Mouse (Mus musculus): ENCODE measurements around the gene Acss3. TPM values are rescaled to one million over a fixed set of nuclear protein-coding genes. Genes with fewer than 3 reads are reported as not detected.

The Acss3 gene
- polyA plus RNA-seq, 1 experiment from 2014 or later = 1.9 TPM

DNA sequence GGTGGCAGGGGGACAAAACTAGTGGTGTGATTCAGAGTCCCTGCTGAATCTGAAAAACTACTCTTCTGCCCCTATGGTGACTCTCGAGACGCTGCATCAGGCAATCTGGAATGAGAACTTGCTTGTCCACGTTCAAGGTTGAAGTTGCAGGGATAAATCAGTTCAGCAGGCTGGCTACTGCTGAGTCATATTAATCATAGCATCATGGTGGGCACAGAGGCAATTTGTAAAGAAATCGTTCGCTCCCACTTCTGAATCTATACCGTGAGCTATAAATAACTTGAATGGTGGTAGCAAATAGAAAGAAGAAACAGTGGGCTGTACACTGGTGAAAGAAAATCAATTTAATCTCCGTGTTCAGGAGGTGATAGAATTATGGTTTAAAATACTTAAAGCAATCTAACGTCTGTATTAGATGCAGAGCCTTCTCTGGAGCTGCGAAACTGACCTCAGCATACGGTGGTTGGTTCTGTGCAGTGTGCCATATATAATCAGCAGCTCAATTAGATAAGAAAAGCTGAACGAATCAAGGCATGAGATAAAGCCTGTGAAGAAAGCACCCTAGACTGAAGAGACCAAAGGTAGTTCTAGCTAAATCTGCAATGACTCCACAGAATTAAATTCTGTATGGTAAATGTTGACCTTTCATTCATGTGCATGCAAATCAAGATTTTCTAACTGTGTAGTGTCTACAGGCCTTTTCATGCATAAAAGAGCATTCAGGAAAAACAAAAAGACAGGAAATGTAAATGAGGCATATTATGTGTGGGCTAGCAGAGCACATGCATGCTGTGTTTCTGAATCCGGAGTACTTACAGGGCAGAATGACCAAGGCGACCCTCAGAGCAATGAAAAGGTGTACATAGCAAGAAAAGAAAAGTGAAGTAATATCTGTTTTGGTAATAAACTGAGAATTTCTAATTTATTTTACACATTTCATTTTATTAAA is 148.0 kb downstream of the Acss3 start:
- H3K27ac ChIP-seq (ENCODE audit: low read depth) = no peak overlapping the region
- ATAC-seq (no peak), DNase-seq (no peak)
- H3K4me3 ChIP-seq (ENCODE audit: low read depth, low read length) = no peak overlapping the region
- no peaks in the 10 kb centered on the region for H3K36me3 ChIP-seq (replicated peaks; ENCODE audit: insufficient read depth, low read length)
- 69% methylated on average over 13 of the region's 13 CpGs for WGBS (ENCODE audit: insufficient replicate concordance)
- H3K4me2 ChIP-seq (ENCODE audit: low read depth, low read length) = no peak overlapping the region
- H3K27me3 ChIP-seq (ENCODE audit: insufficient read depth, low read length) = no peaks in the 10 kb centered on the region
- no peak overlapping the region for H3K9ac ChIP-seq (replicated peaks)
- no peak for TF ChIP-seq CTCF (IDR thresholded peaks at IDR 0.05; ENCODE audit: low read depth)
- no peak for TF ChIP-seq EP300 (IDR thresholded peaks at IDR 0.05; ENCODE audit: low read depth)
- no peaks in the 10 kb centered on the region for H3K4me1 ChIP-seq (ENCODE audit: insufficient read depth)
- no peaks in the 10 kb centered on the region for H3K9me3 ChIP-seq (ENCODE audit: low read length)

DNA sequence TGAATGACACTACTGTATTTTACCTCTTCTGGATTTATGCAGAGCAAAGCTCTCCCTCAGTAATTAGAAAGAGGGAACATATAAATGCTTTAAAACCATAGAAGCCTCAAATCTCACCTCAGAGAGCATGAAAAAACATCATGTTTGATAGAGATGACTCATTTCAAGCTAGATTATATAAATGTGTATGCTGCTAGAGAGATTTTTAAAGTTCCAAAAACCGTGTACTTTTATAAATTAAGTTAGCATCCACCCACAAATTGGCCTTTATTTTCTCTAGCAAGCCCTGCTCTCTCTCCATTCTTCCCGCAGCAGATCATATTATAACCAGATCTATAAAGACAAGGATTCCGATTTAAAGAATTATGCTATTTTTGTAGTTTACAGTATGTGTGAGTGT is 164.4 kb downstream of the Acss3 start:
- TF ChIP-seq EP300 (IDR thresholded peaks at IDR 0.05; ENCODE audit: low read depth) = no peak
- no peak for TF ChIP-seq CTCF (IDR thresholded peaks at IDR 0.05; ENCODE audit: low read depth)
- Histone ChIP-seq H3K4me2 (ENCODE audit: low read depth, low read length) (no peak overlapping the region), H3K36me3 (replicated peaks; ENCODE audit: insufficient read depth, low read length) (no peaks in the 10 kb centered on the region), H3K4me3 (ENCODE audit: low read depth, low read length) (no peak overlapping the region), H3K27me3 (ENCODE audit: insufficient read depth, low read length) (no peaks in the 10 kb centered on the region), H3K9ac (replicated peaks) (no peak overlapping the region), H3K4me1 (ENCODE audit: insufficient read depth) (no peaks in the 10 kb centered on the region), H3K9me3 (ENCODE audit: low read length) (no peaks in the 10 kb centered on the region), H3K27ac (ENCODE audit: low read depth) (no peak overlapping the region)
- no peak for ATAC-seq
- WGBS (ENCODE audit: insufficient replicate concordance) = 75% methylated on average over 3 of the region's 3 CpGs
- no peak for DNase-seq

DNA sequence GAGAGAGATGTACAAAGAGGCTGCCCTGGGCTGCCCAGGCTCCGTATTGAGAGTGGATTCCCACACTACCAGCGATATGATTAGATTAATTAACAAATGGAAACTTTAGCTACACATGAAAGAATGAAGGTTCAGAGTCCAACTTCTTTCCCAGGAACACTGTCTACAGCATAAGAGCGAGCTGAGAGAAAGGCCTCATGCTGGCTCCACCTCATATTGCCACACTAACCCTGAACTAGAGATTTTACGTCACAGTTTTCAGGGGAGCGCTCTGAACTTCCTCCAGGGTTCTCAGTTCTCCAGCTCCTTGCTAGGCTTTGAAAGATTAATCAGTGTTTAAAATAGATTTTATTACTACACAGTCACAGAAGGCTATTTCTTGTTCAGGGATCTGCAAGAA is 182.1 kb downstream of the Acss3 start:
- ATAC-seq = no peak
- 61% methylated on average over 5 of the region's 5 CpGs for WGBS (ENCODE audit: insufficient replicate concordance)
- H3K27me3 ChIP-seq (ENCODE audit: insufficient read depth, low read length) = no peaks in the 10 kb centered on the region
- H3K36me3 ChIP-seq (replicated peaks; ENCODE audit: insufficient read depth, low read length) = no peaks in the 10 kb centered on the region
- no peak overlapping the region for H3K4me2 ChIP-seq (ENCODE audit: low read depth, low read length)
- TF ChIP-seq EP300 (IDR thresholded peaks at IDR 0.05; ENCODE audit: low read depth) = no peak
- TF ChIP-seq CTCF (IDR thresholded peaks at IDR 0.05; ENCODE audit: low read depth) = no peak
- no peaks in the 10 kb centered on the region for H3K9me3 ChIP-seq (ENCODE audit: low read length)
- no peak overlapping the region for H3K27ac ChIP-seq (ENCODE audit: low read depth)
- no peak for DNase-seq
- H3K4me3 ChIP-seq (ENCODE audit: low read depth, low read length) = no peak overlapping the region
- H3K9ac ChIP-seq (replicated peaks) = no peak overlapping the region
- H3K4me1 ChIP-seq (ENCODE audit: insufficient read depth) = no peaks in the 10 kb centered on the region

DNA sequence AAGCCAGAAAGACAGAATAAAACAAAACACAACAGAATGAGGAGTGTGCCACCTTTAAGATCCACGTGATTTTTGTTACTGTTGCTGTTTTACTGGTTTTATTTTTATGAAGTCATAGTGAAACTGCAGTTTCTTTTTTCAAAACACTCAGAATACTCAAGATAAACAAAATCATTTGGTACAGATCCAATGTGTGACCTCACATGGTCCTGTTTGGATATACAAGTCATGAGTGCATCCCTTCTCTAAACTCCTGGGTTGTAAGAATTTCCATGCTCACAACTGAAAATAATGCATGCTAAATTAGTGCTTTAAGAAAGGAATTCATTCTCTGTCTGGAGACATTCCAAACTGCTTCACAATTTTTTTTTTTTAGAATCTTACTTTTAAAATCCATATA is 184.0 kb downstream of the Acss3 start:
- 42% methylated on average over 1 of the region's 1 CpGs for WGBS (ENCODE audit: insufficient replicate concordance)
- H3K4me1 ChIP-seq (ENCODE audit: insufficient read depth) = no peaks in the 10 kb centered on the region
- no peaks in the 10 kb centered on the region for H3K36me3 ChIP-seq (replicated peaks; ENCODE audit: insufficient read depth, low read length)
- no peaks in the 10 kb centered on the region for H3K27me3 ChIP-seq (ENCODE audit: insufficient read depth, low read length)
- no peak overlapping the region for H3K27ac ChIP-seq (ENCODE audit: low read depth)
- DNase-seq = no peak
- no peaks in the 10 kb centered on the region for H3K9me3 ChIP-seq (ENCODE audit: low read length)
- H3K9ac ChIP-seq (replicated peaks) = no peak overlapping the region
- no peak for ATAC-seq
- H3K4me2 ChIP-seq (ENCODE audit: low read depth, low read length) = no peak overlapping the region
- no peak overlapping the region for H3K4me3 ChIP-seq (ENCODE audit: low read depth, low read length)
- no peak for TF ChIP-seq CTCF (IDR thresholded peaks at IDR 0.05; ENCODE audit: low read depth)
- no peak for TF ChIP-seq EP300 (IDR thresholded peaks at IDR 0.05; ENCODE audit: low read depth)

DNA sequence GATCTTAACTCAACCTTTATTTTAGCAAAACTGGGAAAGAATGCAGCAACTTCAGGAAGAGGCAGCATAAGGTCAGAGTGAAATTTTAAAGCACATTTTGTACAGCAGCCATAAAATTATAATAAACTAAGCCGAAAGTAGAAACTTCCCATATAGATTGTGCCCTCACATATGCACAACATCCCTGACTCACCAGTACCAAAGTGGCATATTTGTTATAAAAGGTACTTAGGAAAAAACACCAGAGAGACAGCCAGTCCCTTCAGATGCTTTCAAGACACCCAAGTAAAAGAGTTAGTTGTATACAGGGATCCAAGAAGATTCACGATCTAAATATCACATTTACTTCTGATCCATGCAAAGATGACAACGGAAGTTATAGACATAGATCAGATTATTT is 184.6 kb downstream of the Acss3 start:
- H3K9ac ChIP-seq (replicated peaks) = no peak overlapping the region
- H3K27me3 ChIP-seq (ENCODE audit: insufficient read depth, low read length) = no peaks in the 10 kb centered on the region
- no peaks in the 10 kb centered on the region for H3K4me1 ChIP-seq (ENCODE audit: insufficient read depth)
- no peak overlapping the region for H3K4me2 ChIP-seq (ENCODE audit: low read depth, low read length)
- no peak overlapping the region for H3K4me3 ChIP-seq (ENCODE audit: low read depth, low read length)
- TF ChIP-seq CTCF (IDR thresholded peaks at IDR 0.05; ENCODE audit: low read depth) = no peak
- no peak for ATAC-seq
- no peaks in the 10 kb centered on the region for H3K9me3 ChIP-seq (ENCODE audit: low read length)
- no peaks in the 10 kb centered on the region for H3K36me3 ChIP-seq (replicated peaks; ENCODE audit: insufficient read depth, low read length)
- no peak overlapping the region for H3K27ac ChIP-seq (ENCODE audit: low read depth)
- WGBS (ENCODE audit: insufficient replicate concordance) = 87% methylated on average over 3 of the region's 3 CpGs
- no peak for DNase-seq

DNA sequence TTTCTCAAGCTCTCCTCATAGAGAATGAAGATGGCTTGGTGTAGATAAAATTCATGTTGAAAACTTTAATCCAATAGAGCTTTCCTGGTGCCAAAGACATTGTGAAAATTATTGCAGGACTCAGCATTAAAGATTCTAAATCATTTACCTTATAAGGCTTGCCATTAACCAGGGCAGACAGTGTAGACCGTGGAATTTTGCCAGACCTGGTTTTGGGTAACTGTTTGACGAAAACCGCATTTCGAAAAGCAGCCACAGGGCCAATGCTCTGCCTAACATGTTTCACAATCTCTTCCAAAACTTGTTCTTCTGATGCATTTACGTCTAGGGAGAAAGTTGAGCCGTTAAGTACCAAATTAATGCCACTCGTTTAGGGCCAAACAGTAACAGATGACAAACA is 186.5 kb downstream of the Acss3 start:
- Histone ChIP-seq H3K9me3 (ENCODE audit: low read length) (no peaks in the 10 kb centered on the region), H3K9ac (replicated peaks) (no peak overlapping the region), H3K27me3 (ENCODE audit: insufficient read depth, low read length) (no peaks in the 10 kb centered on the region), H3K4me3 (ENCODE audit: low read depth, low read length) (no peak overlapping the region), H3K27ac (ENCODE audit: low read depth) (no peak overlapping the region), H3K4me1 (ENCODE audit: insufficient read depth) (no peaks in the 10 kb centered on the region), H3K36me3 (replicated peaks; ENCODE audit: insufficient read depth, low read length) (no peaks in the 10 kb centered on the region), H3K4me2 (ENCODE audit: low read depth, low read length) (no peak overlapping the region)
- WGBS (ENCODE audit: insufficient replicate concordance) = 79% methylated on average over 7 of the region's 7 CpGs
- no peak for ATAC-seq
- TF ChIP-seq EP300 (IDR thresholded peaks at IDR 0.05; ENCODE audit: low read depth) = no peak
- TF ChIP-seq CTCF (IDR thresholded peaks at IDR 0.05; ENCODE audit: low read depth) = no peak
- DNase-seq = no peak

Data from liver, postnatal 0 days (tissue).